Mouse (Mus musculus): ENCODE data around the gene Rapgef5. TPM values are rescaled to one million over a fixed set of nuclear protein-coding genes. Genes with fewer than 3 reads are reported as not detected.

The Rapgef5 gene
- polyA plus RNA-seq, 1 experiment from 2014 or later, result 25.7 TPM

DNA sequence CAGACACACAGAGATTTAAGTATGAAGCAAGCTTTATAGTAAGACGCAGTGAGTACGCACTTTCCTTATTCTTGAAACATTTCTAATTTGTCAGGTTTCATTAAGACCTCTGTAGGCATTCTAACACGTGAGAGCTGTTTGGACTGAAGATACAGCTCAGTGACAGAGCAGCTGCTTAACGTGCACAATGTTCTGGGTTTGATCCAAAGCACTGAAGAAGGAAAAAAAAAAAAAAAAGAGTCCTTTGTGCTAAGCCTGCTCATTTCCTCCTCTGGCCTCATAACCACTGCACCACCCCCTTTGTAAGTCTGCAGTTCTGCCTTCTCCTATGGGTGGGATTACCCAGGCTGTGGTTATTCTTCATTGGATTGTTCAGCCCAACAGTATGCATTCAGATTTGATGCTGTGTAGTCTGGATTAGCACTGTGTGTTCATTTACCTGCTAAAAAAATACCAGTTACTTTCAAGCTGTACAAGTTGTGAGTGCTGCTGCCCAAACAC, 103.3 kb downstream of the Rapgef5 start:
- H3K4me3 ChIP-seq (ENCODE audit: low read depth, low read length), result no peak overlapping the region
- no peaks in the 10 kb centered on the region for H3K9me3 ChIP-seq (replicated peaks; ENCODE audit: control insufficient read depth, low read length)
- peaks cover 5% of the 10 kb centered on the region; the same call in 1 of the 2 replicates for H3K4me1 ChIP-seq (ENCODE audit: control insufficient read depth, insufficient read depth, low read length)
- H3K27ac ChIP-seq (ENCODE audit: low read depth, low read length), result no peak overlapping the region
- no peak overlapping the region for H3K4me2 ChIP-seq (ENCODE audit: low read length)
- 0 out of 2 replicates have a peak, but pooled peaks cover 3% of the 10 kb centered on the region for H3K27me3 ChIP-seq (replicated peaks; ENCODE audit: control insufficient read depth, insufficient read depth, low read length)
- ATAC-seq (peak; percentile 34; the same call in 1 of the 2 replicates), DNase-seq (ENCODE audit: low spot score) (peak; percentile 52)
- no peak overlapping the region for H3K9ac ChIP-seq (ENCODE audit: low read length)
- no peaks in the 10 kb centered on the region for H3K36me3 ChIP-seq (ENCODE audit: control insufficient read depth, insufficient read depth, low read length)
- 43% methylated on average over 4 of the region's 4 CpGs for WGBS

GRCm38 (mm10) chr12:117622972-117623371, 106.7 kb downstream of the Rapgef5 start:
- 96% methylated on average over 2 of the region's 2 CpGs for WGBS
- no peaks in the 10 kb centered on the region for H3K9me3 ChIP-seq (replicated peaks; ENCODE audit: control insufficient read depth, low read length)
- ATAC-seq (no peak), DNase-seq (ENCODE audit: low spot score) (no peak)
- H3K36me3 ChIP-seq (ENCODE audit: control insufficient read depth, insufficient read depth, low read length), result no peaks in the 10 kb centered on the region
- no peak overlapping the region for H3K4me2 ChIP-seq (ENCODE audit: low read length)
- H3K27me3 ChIP-seq (replicated peaks; ENCODE audit: control insufficient read depth, insufficient read depth, low read length), result 0 out of 2 replicates have a peak, but pooled peaks cover 3% of the 10 kb centered on the region
- H3K27ac ChIP-seq (ENCODE audit: low read depth, low read length), result no peak overlapping the region
- no peak overlapping the region for H3K9ac ChIP-seq (ENCODE audit: low read length)
- H3K4me1 ChIP-seq (ENCODE audit: control insufficient read depth, insufficient read depth, low read length), result peaks cover 14% of the 10 kb centered on the region
- H3K4me3 ChIP-seq (ENCODE audit: low read depth, low read length), result no peak overlapping the region

- no peak overlapping the region for H3K4me3 ChIP-seq (ENCODE audit: low read depth, low read length)
- no peaks in the 10 kb centered on the region for H3K36me3 ChIP-seq (ENCODE audit: control insufficient read depth, insufficient read depth, low read length)
- no peak overlapping the region for H3K27ac ChIP-seq (ENCODE audit: low read depth, low read length)
- peaks cover 13% of the 10 kb centered on the region for H3K4me1 ChIP-seq (ENCODE audit: control insufficient read depth, insufficient read depth, low read length)
- H3K9me3 ChIP-seq (replicated peaks; ENCODE audit: control insufficient read depth, low read length), result no peaks in the 10 kb centered on the region
- 0 out of 2 replicates have a peak, but pooled peaks cover 3% of the 10 kb centered on the region for H3K27me3 ChIP-seq (replicated peaks; ENCODE audit: control insufficient read depth, insufficient read depth, low read length)
- no peak overlapping the region for H3K9ac ChIP-seq (ENCODE audit: low read length)
- DNase-seq (ENCODE audit: low spot score) (peak; percentile 95), ATAC-seq (peak; percentile 99)
- H3K4me2 ChIP-seq (ENCODE audit: low read length), result no peak overlapping the region
- 7% methylated on average over 2 of the region's 2 CpGs for WGBS
Observed at GRCm38 (mm10) chr12:117627311-117627710, 111.0 kb downstream of the Rapgef5 start.

DNA sequence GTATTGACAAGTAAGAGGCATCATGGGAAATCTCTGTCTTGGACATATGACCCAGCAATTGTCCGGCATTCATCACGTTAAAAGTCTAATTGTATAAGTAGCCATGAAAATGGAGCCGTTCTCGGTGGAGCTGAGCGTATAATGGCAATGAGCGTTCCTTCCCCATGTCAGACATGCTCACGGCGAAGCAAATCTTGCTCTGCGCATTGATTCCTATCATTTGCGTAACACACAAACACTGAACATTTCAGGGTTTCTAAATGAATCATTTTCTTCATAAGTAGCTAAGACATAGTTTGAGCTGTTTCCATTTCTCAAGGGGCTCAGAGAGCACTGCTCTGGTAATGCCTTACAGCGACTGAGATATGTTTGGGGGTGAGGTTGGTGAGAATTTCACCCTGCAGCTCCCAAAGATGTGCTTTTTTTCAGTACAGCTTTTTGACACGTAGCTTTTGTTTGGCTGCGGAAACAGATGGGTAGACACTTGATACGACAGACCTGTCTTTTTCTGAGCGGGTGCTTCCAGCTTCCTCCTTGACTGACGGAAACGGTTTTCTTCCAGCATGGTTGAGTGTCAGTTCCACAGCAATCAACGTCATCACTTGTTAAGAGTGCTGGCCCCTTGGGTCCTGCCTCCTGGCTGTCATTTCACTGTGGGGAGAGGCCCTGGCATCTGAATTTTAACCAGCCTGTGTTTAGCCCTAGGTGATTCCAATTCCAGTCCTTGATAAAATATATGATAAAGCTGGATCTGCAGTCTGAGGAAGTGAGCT, 112.2 kb downstream of the Rapgef5 start:
- 0 out of 2 replicates have a peak overlapping the region, but pooled peaks have one; percentile 16 for H3K4me2 ChIP-seq (ENCODE audit: low read length)
- DNase-seq (ENCODE audit: low spot score), result peak; percentile 75
- peak; percentile 45; the same call in 1 of the 2 replicates for ATAC-seq

GRCm38 (mm10) chr12:117632133-117632532, 115.9 kb downstream of the Rapgef5 start:
- H3K27me3 ChIP-seq (replicated peaks; ENCODE audit: control insufficient read depth, insufficient read depth, low read length), result no peaks in the 10 kb centered on the region
- DNase-seq (ENCODE audit: low spot score) (no peak), ATAC-seq (no peak)
- no peaks in the 10 kb centered on the region for H3K36me3 ChIP-seq (ENCODE audit: control insufficient read depth, insufficient read depth, low read length)
- H3K4me2 ChIP-seq (ENCODE audit: low read length), result no peak overlapping the region
- no peak overlapping the region for H3K9ac ChIP-seq (ENCODE audit: low read length)
- no peak overlapping the region for H3K4me3 ChIP-seq (ENCODE audit: low read depth, low read length)
- H3K27ac ChIP-seq (ENCODE audit: low read depth, low read length), result no peak overlapping the region
- 73% methylated on average over 1 of the region's 1 CpGs for WGBS
- no peaks in the 10 kb centered on the region for H3K9me3 ChIP-seq (replicated peaks; ENCODE audit: control insufficient read depth, low read length)
- peaks cover 10% of the 10 kb centered on the region for H3K4me1 ChIP-seq (ENCODE audit: control insufficient read depth, insufficient read depth, low read length)

More for the DNA sequence above, 112.2 kb downstream of the Rapgef5 start:
- no peaks in the 10 kb centered on the region for H3K9me3 ChIP-seq (replicated peaks; ENCODE audit: control insufficient read depth, low read length)
- H3K27me3 ChIP-seq (replicated peaks; ENCODE audit: control insufficient read depth, insufficient read depth, low read length), result 0 out of 2 replicates have a peak, but pooled peaks cover 3% of the 10 kb centered on the region
- no peak overlapping the region for H3K9ac ChIP-seq (ENCODE audit: low read length)
- H3K36me3 ChIP-seq (ENCODE audit: control insufficient read depth, insufficient read depth, low read length), result no peaks in the 10 kb centered on the region
- H3K4me1 ChIP-seq (ENCODE audit: control insufficient read depth, insufficient read depth, low read length), result peaks cover 13% of the 10 kb centered on the region
- peak overlapping the region; percentile 60; the same call in 1 of the 2 replicates for H3K27ac ChIP-seq (ENCODE audit: low read depth, low read length)
- H3K4me3 ChIP-seq (ENCODE audit: low read depth, low read length), result no peak overlapping the region
- 72% methylated on average over 18 of the region's 18 CpGs for WGBS

DNA sequence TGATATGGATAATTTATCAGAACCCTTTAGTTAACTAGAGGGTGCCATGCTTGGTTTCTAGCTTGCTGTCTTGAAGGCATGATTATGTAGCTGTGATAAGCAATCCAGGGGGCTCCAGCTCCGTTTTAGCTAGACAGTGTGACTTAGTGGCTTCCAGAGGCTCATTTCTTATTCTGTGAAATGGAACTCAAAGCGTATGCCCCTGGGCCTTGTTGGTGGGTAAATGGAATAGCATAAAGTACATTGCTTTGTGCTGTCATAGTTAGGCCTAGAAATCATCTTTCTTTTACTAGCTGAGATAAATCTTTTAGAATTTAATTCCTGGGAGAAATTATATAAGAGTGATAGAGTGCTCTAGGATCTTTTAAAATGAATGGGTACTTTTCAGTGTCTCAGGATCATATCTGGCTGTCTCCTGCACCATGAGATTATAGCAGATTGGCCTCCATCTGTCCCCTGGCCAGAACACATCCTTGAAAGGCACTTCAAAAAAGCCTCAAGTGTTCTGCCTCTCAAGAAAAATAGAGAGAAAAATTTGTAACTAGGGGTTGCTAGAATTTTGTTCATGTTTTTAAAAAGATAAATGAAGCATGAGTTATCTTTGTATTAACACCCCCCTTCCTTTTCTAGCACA, 120.0 kb downstream of the Rapgef5 start:
- WGBS, result 68% methylated on average over 2 of the region's 2 CpGs
- no peak overlapping the region for H3K27ac ChIP-seq (ENCODE audit: low read depth, low read length)
- DNase-seq (ENCODE audit: low spot score) (no peak), ATAC-seq (peak; percentile 46; the same call in 1 of the 2 replicates)
- H3K9me3 ChIP-seq (replicated peaks; ENCODE audit: control insufficient read depth, low read length), result no peaks in the 10 kb centered on the region
- H3K4me1 ChIP-seq (ENCODE audit: control insufficient read depth, insufficient read depth, low read length), result no peaks in the 10 kb centered on the region
- no peak overlapping the region for H3K9ac ChIP-seq (ENCODE audit: low read length)
- H3K4me2 ChIP-seq (ENCODE audit: low read length), result no peak overlapping the region
- H3K27me3 ChIP-seq (replicated peaks; ENCODE audit: control insufficient read depth, insufficient read depth, low read length), result no peaks in the 10 kb centered on the region
- H3K36me3 ChIP-seq (ENCODE audit: control insufficient read depth, insufficient read depth, low read length), result no peaks in the 10 kb centered on the region
- no peak overlapping the region for H3K4me3 ChIP-seq (ENCODE audit: low read depth, low read length)

- Histone ChIP-seq H3K36me3 (ENCODE audit: control insufficient read depth, insufficient read depth, low read length) (no peaks in the 10 kb centered on the region), H3K27ac (ENCODE audit: low read depth, low read length) (no peak overlapping the region), H3K27me3 (replicated peaks; ENCODE audit: control insufficient read depth, insufficient read depth, low read length) (no peaks in the 10 kb centered on the region), H3K9me3 (replicated peaks; ENCODE audit: control insufficient read depth, low read length) (no peaks in the 10 kb centered on the region), H3K4me3 (ENCODE audit: low read depth, low read length) (no peak overlapping the region), H3K4me2 (ENCODE audit: low read length) (no peak overlapping the region), H3K9ac (ENCODE audit: low read length) (no peak overlapping the region), H3K4me1 (ENCODE audit: control insufficient read depth, insufficient read depth, low read length) (no peaks in the 10 kb centered on the region)
- WGBS, result 54% methylated on average over 6 of the region's 6 CpGs
- no peak for DNase-seq (ENCODE audit: low spot score)
- no peak for ATAC-seq
Observed at GRCm38 (mm10) chr12:117636969-117637368, 120.7 kb downstream of the Rapgef5 start.

- no peak overlapping the region for H3K27ac ChIP-seq (ENCODE audit: low read depth, low read length)
- DNase-seq (ENCODE audit: low spot score) (no peak), ATAC-seq (no peak)
- no peak overlapping the region for H3K4me2 ChIP-seq (ENCODE audit: low read length)
- no peak overlapping the region for H3K4me3 ChIP-seq (ENCODE audit: low read depth, low read length)
- no peaks in the 10 kb centered on the region for H3K4me1 ChIP-seq (ENCODE audit: control insufficient read depth, insufficient read depth, low read length)
- H3K9me3 ChIP-seq (replicated peaks; ENCODE audit: control insufficient read depth, low read length), result no peaks in the 10 kb centered on the region
- H3K36me3 ChIP-seq (ENCODE audit: control insufficient read depth, insufficient read depth, low read length), result no peaks in the 10 kb centered on the region
- H3K27me3 ChIP-seq (replicated peaks; ENCODE audit: control insufficient read depth, insufficient read depth, low read length), result no peaks in the 10 kb centered on the region
- 88% methylated on average over 2 of the region's 2 CpGs for WGBS
- no peak overlapping the region for H3K9ac ChIP-seq (ENCODE audit: low read length)
Observed at GRCm38 (mm10) chr12:117638833-117639232, 122.6 kb downstream of the Rapgef5 start.
